Mouse (Mus musculus) thymus, adult 2 months (tissue): ENCODE measurements around the gene Polg.

ENCODE experiments used
- CTCF ChIP-seq: fragments of 200-500 bp; IDR thresholded peaks from 2 replicates; pipeline ENCODE4 v1.5.1; 2012; ENCODE audit warnings: mild to moderate bottlenecking, control low read depth, low read length, moderate library complexity, borderline replicate concordance; ENCODE audit not compliant: control insufficient read depth, poor library complexity, insufficient read depth; ENCODE audit errors: extremely low read depth
- POLR2A ChIP-seq: fragments of 200-500 bp; IDR thresholded peaks from 2 replicates; pipeline ENCODE4 v1.6.1; 2012; ENCODE audit warnings: mild to moderate bottlenecking, low read length, control low read depth, moderate library complexity; ENCODE audit not compliant: control insufficient read depth, poor library complexity, insufficient read depth; ENCODE audit errors: extremely low read depth

- TF ChIP-seq CTCF: no peak
- TF ChIP-seq POLR2A: no peak
Observed at GRCm38 (mm10) chr7:79498356-79498755, 32.2 kb upstream of the Polg start.
